In the genomic region with DNA sequence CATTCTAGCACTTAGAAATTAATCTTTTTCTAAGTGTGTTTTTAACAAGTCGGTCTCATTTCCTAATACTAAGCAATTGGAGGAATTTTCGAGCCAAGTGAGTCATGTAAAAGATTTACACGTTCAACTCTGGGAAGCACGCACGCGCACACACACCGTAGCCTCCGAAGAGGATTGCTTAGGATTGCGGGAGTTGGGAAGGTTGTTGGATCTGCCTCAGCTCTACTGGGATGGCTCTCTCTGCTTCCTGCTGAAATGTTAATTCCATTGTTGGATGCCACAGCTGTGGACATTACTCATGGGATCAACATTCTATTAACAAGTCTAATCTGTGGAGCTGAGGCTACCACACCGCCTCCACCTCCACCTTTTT, we compare ENCODE assay signal across 8 mouse cellular contexts. TPM values are rescaled to one million over a fixed set of nuclear protein-coding genes. Genes with fewer than 3 reads are reported as not detected.
DNase-seq lines count a peak whose midpoint lies in the region; ATAC-seq lines count a peak whose summit lies in the region.

No protein-coding gene starts in this region.

- peak overlapping the region; percentile 88 for H3K4me2 ChIP-seq in intestine, embryonic 16.5 days (ENCODE audit: low read depth, low read length)
- H3K4me2 ChIP-seq in liver, embryonic 12.5 days, result peak overlapping the region; percentile 82

- 0 out of 2 replicates have a peak, but pooled peaks cover 2% of the 10 kb centered on the region for H3K4me1 ChIP-seq in intestine, embryonic 16.5 days (ENCODE audit: control insufficient read depth, insufficient read depth, low read length)
- 0 out of 2 replicates have a peak, but pooled peaks cover 6% of the 10 kb centered on the region for H3K4me1 ChIP-seq in liver, embryonic 12.5 days

- ATAC-seq in frontal cortex, adult (ENCODE audit: low TSS enrichment), result peak; percentile 66
- no peak for ATAC-seq in intestine, embryonic 16.5 days
- ATAC-seq in liver, embryonic 12.5 days, result no peak

- peak overlapping the region; percentile 90 for H3K9ac ChIP-seq in intestine, embryonic 16.5 days (ENCODE audit: low read depth, low read length)
- H3K9ac ChIP-seq in liver, embryonic 12.5 days, result no peak overlapping the region; the same call in 1 of the 2 replicates

- H3K9me3 ChIP-seq in intestine, embryonic 16.5 days (ENCODE audit: control insufficient read depth, low read length), result no peaks in the 10 kb centered on the region
- H3K9me3 ChIP-seq in liver, embryonic 12.5 days (replicated peaks), result no peaks in the 10 kb centered on the region

- no peak for DNase-seq in frontal cortex, postnatal 25 days (ENCODE audit: low spot score in 2 of 2)
- DNase-seq in NIH3T3 (ENCODE audit: low read depth), result peak; percentile 3
- peak; percentile 35 for DNase-seq in fibroblast of lung, adult 2 months (ENCODE audit: low read depth)
- peak; percentile 60 to 66 for DNase-seq in right cerebral cortex, adult 2 months (ENCODE audit: low spot score in 2 of 2)
- no peak for DNase-seq in ovary, adult 18-20 months (ENCODE audit: low spot score)

- peak overlapping the region; percentile 81 for H3K4me3 ChIP-seq in intestine, embryonic 16.5 days (ENCODE audit: low read length)
- peak overlapping the region; percentile 62 for H3K4me3 ChIP-seq in liver, embryonic 12.5 days

- 5% methylated on average over 10 of the region's 10 CpGs for WGBS in intestine, embryonic 16.5 days
- 13% methylated on average over 10 of the region's 10 CpGs for WGBS in liver, embryonic 12.5 days (ENCODE audit: insufficient replicate concordance)

- H3K27ac ChIP-seq in intestine, embryonic 16.5 days (ENCODE audit: low read length), result peak overlapping the region; percentile 89
- no peak overlapping the region for H3K27ac ChIP-seq in liver, embryonic 12.5 days

- H3K36me3 ChIP-seq in intestine, embryonic 16.5 days (ENCODE audit: control insufficient read depth, insufficient read depth, low read length), result no peaks in the 10 kb centered on the region
- H3K36me3 ChIP-seq in liver, embryonic 12.5 days, result no peaks in the 10 kb centered on the region

- H3K27me3 ChIP-seq in intestine, embryonic 16.5 days (replicated peaks; ENCODE audit: control insufficient read depth, insufficient read depth, low read length), result no peaks in the 10 kb centered on the region
- peaks cover 71% of the 10 kb centered on the region for H3K27me3 ChIP-seq in liver, embryonic 12.5 days (replicated peaks)

RNA-seq across cellular contexts. Expression of a gene that starts 1.4 kb away (rescaled TPM):
- polyA plus RNA-seq in intestine, embryonic 16.5 days (2015; fragmentation: Nextera tagmentation; extraction: Ambion mirVana), result 51.4 and 61.1 TPM in 2 replicates
- polyA plus RNA-seq in liver, embryonic 12.5 days (2016; fragmentation: Nextera tagmentation; extraction: Ambion mirVana), result 12.6 and 13.5 TPM in 2 replicates

Comparison
In these comparisons a context has a peak if more than half of its experiments do, and no peak if none do; other contexts are left out.
1. DNase-seq: peak in NIH3T3 (single experiment), fibroblast of lung, adult 2 months (single experiment) and right cerebral cortex, adult 2 months (2 of 2); none in frontal cortex, postnatal 25 days (0 of 2) and ovary, adult 18-20 months (single experiment).